Mouse (Mus musculus) megakaryocyte, embryonic 14.5 days (primary cell): ENCODE measurements around the gene Bax. TPM values are rescaled to one million over a fixed set of nuclear protein-coding genes. Genes with fewer than 3 reads are reported as not detected.

Experiments
- H3K27me3 ChIP-seq: replicated peaks from 2 replicates; pipeline ENCODE3; 2012; ENCODE audit warnings: inconsistent platforms
- H3K36me3 ChIP-seq: replicated peaks from 2 replicates; pipeline ENCODE3; 2012; ENCODE audit warnings: low read length, inconsistent platforms, mixed read lengths
- H3K4me1 ChIP-seq: 2 replicates; pipeline ENCODE4 v1.6.1; 2012; ENCODE audit warnings: inconsistent platforms
- H3K4me3 ChIP-seq: replicated peaks from 2 replicates; pipeline ENCODE3; 2012; ENCODE audit warnings: moderate library complexity, mild to moderate bottlenecking, inconsistent platforms
- H3K9me3 ChIP-seq: 2 replicates; pipeline ENCODE4 v1.6.1; 2012; ENCODE audit warnings: inconsistent platforms
- FLI1 ChIP-seq: IDR thresholded peaks from 2 replicates; pipeline ENCODE4 v1.6.1; 2012; ENCODE audit warnings: low read length, inconsistent platforms, mixed read lengths
- GATA1 ChIP-seq: IDR thresholded peaks from 3 replicates; pipeline ENCODE4 v1.6.1; 2012; ENCODE audit warnings: mixed read lengths, low read length, inconsistent platforms, borderline replicate concordance
- polyA plus RNA-seq: library from polyadenylated mRNA; stranded (reverse); fragments of >175 nt; gene quantifications from 2 replicates; pipeline ENCODE4 v1.2.3, GENCODE M21; 2012; ENCODE audit warnings: low replicate concordance; ENCODE audit not compliant: insufficient read depth

The Bax gene
- polyA plus RNA-seq, 1 experiment = 502 TPM

- no peaks in the 10 kb centered on the region for H3K9me3 ChIP-seq
- H3K27me3 ChIP-seq = peaks cover 46% of the 10 kb centered on the region
- TF ChIP-seq GATA1 (no peak), FLI1 (no peak)
- peaks cover 21% of the 10 kb centered on the region for H3K4me1 ChIP-seq
- H3K36me3 ChIP-seq = peaks cover 53% of the 10 kb centered on the region
- H3K4me3 ChIP-seq = no peak overlapping the region
Measured at GRCm38 (mm10) chr7:45419859-45420614, 46.7 kb downstream of the Bax start.

- Histone ChIP-seq H3K4me1 (peaks cover 41% of the 10 kb centered on the region), H3K9me3 (no peaks in the 10 kb centered on the region), H3K27me3 (peaks cover 66% of the 10 kb centered on the region), H3K4me3 (no peak overlapping the region), H3K36me3 (peaks cover 33% of the 10 kb centered on the region)
- TF ChIP-seq FLI1 (no peak), GATA1 (no peak)
Measured at GRCm38 (mm10) chr7:45417962-45418492, 48.7 kb downstream of the Bax start.

- Histone ChIP-seq H3K27me3 (peaks cover 86% of the 10 kb centered on the region), H3K9me3 (no peaks in the 10 kb centered on the region), H3K36me3 (peaks cover 9% of the 10 kb centered on the region), H3K4me3 (peak overlapping the region; percentile 82), H3K4me1 (peaks cover 46% of the 10 kb centered on the region)
- no peak for TF ChIP-seq FLI1
- TF ChIP-seq GATA1 = no peak
Measured at GRCm38 (mm10) chr7:45415636-45416035, 51.1 kb downstream of the Bax start.

- H3K4me3 ChIP-seq = no peak overlapping the region
- H3K9me3 ChIP-seq = no peaks in the 10 kb centered on the region
- H3K27me3 ChIP-seq = peaks cover 95% of the 10 kb centered on the region
- no peak for TF ChIP-seq FLI1
- TF ChIP-seq GATA1 = no peak
- peaks cover under 1% of the 10 kb centered on the region for H3K36me3 ChIP-seq
- H3K4me1 ChIP-seq = peaks cover 46% of the 10 kb centered on the region
Measured at GRCm38 (mm10) chr7:45414740-45415224, 51.9 kb downstream of the Bax start.

- H3K36me3 ChIP-seq = no peaks in the 10 kb centered on the region
- peak overlapping the region; percentile 89 for H3K4me3 ChIP-seq
- no peaks in the 10 kb centered on the region for H3K9me3 ChIP-seq
- TF ChIP-seq FLI1 = no peak
- TF ChIP-seq GATA1 = no peak
- H3K27me3 ChIP-seq = peaks cover 95% of the 10 kb centered on the region
- H3K4me1 ChIP-seq = peaks cover 46% of the 10 kb centered on the region
Measured at GRCm38 (mm10) chr7:45413864-45414739, 52.6 kb downstream of the Bax start.

GRCm38 (mm10) chr7:45413113-45413863 lies 53.4 kb downstream of the Bax start, which contains the start of gene Ntf5:
Ntf5 (plus strand) TSS chr7:45413695.
- H3K27me3 ChIP-seq = peaks cover 95% of the 10 kb centered on the region

GRCm38 (mm10) chr7:45412421-45412820 lies 54.3 kb downstream of the Bax start:
- TF ChIP-seq FLI1 (no peak), GATA1 (no peak)
- peaks cover 44% of the 10 kb centered on the region for H3K4me1 ChIP-seq
- H3K9me3 ChIP-seq = no peaks in the 10 kb centered on the region; the same call in 1 of the 2 replicates
- no peaks in the 10 kb centered on the region for H3K36me3 ChIP-seq
- H3K4me3 ChIP-seq = no peak overlapping the region
- peaks cover 95% of the 10 kb centered on the region for H3K27me3 ChIP-seq

More at GRCm38 (mm10) chr7:45413113-45413863, 53.4 kb downstream of the Bax start, which contains the start of gene Ntf5:
- peaks cover 45% of the 10 kb centered on the region for H3K4me1 ChIP-seq
- TF ChIP-seq FLI1 (no peak), GATA1 (no peak)
- H3K36me3 ChIP-seq = no peaks in the 10 kb centered on the region
- H3K4me3 ChIP-seq = peak within 1 kb of the TSS; percentile 89
- no peaks in the 10 kb centered on the region for H3K9me3 ChIP-seq

Other genes starting within 250 kb of the Bax start
- gene Cd37, start 227.8 kb downstream of the Bax start, polyA plus RNA-seq = 212 and 263 TPM in 2 replicates
- not detected in 2 replicates for gene Slc6a16, start 225.8 kb downstream of the Bax start, polyA plus RNA-seq
- gene Slc6a21, start 189.4 kb downstream of the Bax start, polyA plus RNA-seq = not detected in 2 replicates
- 7.6 TPM in 1 of 2 replicates, not detected in the other for gene Trpm4, start 133.1 kb downstream of the Bax start, polyA plus RNA-seq
- not detected in 2 replicates for gene Hrc, start 131.6 kb downstream of the Bax start, polyA plus RNA-seq
- gene Ppfia3, start 99.9 kb downstream of the Bax start, polyA plus RNA-seq = 0.79 TPM in 1 of 2 replicates, not detected in the other
- 4.1 TPM in 1 of 2 replicates, not detected in the other for gene Lin7b, start 96.3 kb downstream of the Bax start, polyA plus RNA-seq
- gene Snrnp70, start 71.2 kb downstream of the Bax start, polyA plus RNA-seq = 154 and 515 TPM in 2 replicates
- gene Kcna7, start 61.2 kb downstream of the Bax start, polyA plus RNA-seq = not detected in 2 replicates
- gene Ntf5, start 53.2 kb downstream of the Bax start, polyA plus RNA-seq = not detected in 2 replicates
- gene Lhb, start 46.1 kb downstream of the Bax start, polyA plus RNA-seq = not detected in 2 replicates
- gene Gys1, start 32.1 kb downstream of the Bax start, polyA plus RNA-seq = 33.8 and 44.5 TPM in 2 replicates
- gene Ruvbl2, start 28.8 kb downstream of the Bax start, polyA plus RNA-seq = 90.5 and 244 TPM in 2 replicates
- 24,502 and 30,989 TPM in 2 replicates for gene Ftl1, start 7.0 kb downstream of the Bax start, polyA plus RNA-seq
- not detected in 2 replicates for gene Tulp2, start 15.0 kb upstream of the Bax start, polyA plus RNA-seq
- gene Gm45808, start 19.9 kb upstream of the Bax start, polyA plus RNA-seq = not detected in 2 replicates
- gene Dhdh, start 21.9 kb upstream of the Bax start, polyA plus RNA-seq = 0.23 and 0.70 TPM in 2 replicates
- gene Nucb1, start 43.5 kb upstream of the Bax start, polyA plus RNA-seq = 504 and 892 TPM in 2 replicates
- gene Ppp1r15a, start 59.4 kb upstream of the Bax start, polyA plus RNA-seq = 361 and 818 TPM in 2 replicates
- gene Plekha4, start 59.4 kb upstream of the Bax start, polyA plus RNA-seq = 2.9 and 16.4 TPM in 2 replicates
- gene Hsd17b14, start 88.0 kb upstream of the Bax start, polyA plus RNA-seq = 4.9 and 6.8 TPM in 2 replicates
- gene Bcat2, start 103.3 kb upstream of the Bax start, polyA plus RNA-seq = 20.6 and 56.4 TPM in 2 replicates
- gene Fgf21, start 148.6 kb upstream of the Bax start, polyA plus RNA-seq = not detected in 2 replicates
- gene Fut1, start 150.4 kb upstream of the Bax start, polyA plus RNA-seq = 1.1 TPM in 1 of 2 replicates, not detected in the other
- not detected in 2 replicates for gene Izumo1, start 154.9 kb upstream of the Bax start, polyA plus RNA-seq
- 0.36 TPM in 1 of 2 replicates, not detected in the other for gene Rasip1, start 160.6 kb upstream of the Bax start, polyA plus RNA-seq
- gene Mamstr, start 173.1 kb upstream of the Bax start, polyA plus RNA-seq = not detected in 2 replicates
- not detected in 2 replicates for gene Fut2, start 199.5 kb upstream of the Bax start, polyA plus RNA-seq
- not detected in 2 replicates for gene Ntn5, start 217.1 kb upstream of the Bax start, polyA plus RNA-seq
- not detected in 2 replicates for gene Sec1, start 227.5 kb upstream of the Bax start, polyA plus RNA-seq
- gene Car11, start 232.9 kb upstream of the Bax start, polyA plus RNA-seq = 1.1 and 3.5 TPM in 2 replicates
- 23.4 and 41.9 TPM in 2 replicates for gene Dbp, start 238.2 kb upstream of the Bax start, polyA plus RNA-seq
- gene Rpl18, start 248.6 kb upstream of the Bax start, polyA plus RNA-seq = 10,199 and 14,647 TPM in 2 replicates